Mouse (Mus musculus) lung, postnatal 0 days (tissue): ENCODE results near the gene Catspere2. TPM values are rescaled to one million over a fixed set of nuclear protein-coding genes. Genes with fewer than 3 reads are reported as not detected.
"Not testable (repeated sequence)": the region's sequence is repeated elsewhere in the genome, so short reads cannot be mapped to it uniquely, and the experiment has no call there.

Experiments used
- ATAC-seq: fragments of 200-750 bp; cut with Nextera tagmentation; 2 replicates; pipeline ENCODE4 v1.8.0; 2017; ENCODE audit warnings: moderate library complexity
- DNase-seq: peaks from one replicate; pipeline ENCODE4 v3.0.0-alpha.2; 2016; ENCODE audit warnings: low spot score
- H3K27ac ChIP-seq: fragments of 300-500 bp; sonication (generic); 2 replicates; pipeline ENCODE4 v1.5.1; 2014; ENCODE audit warnings: antibody characterized with exemption, mild to moderate bottlenecking, low read length, mixed read lengths
- H3K27me3 ChIP-seq: fragments of 300-500 bp; sonication (generic); replicated peaks from 2 replicates; pipeline ENCODE4 v1.6.1; 2014; ENCODE audit warnings: low read length, mixed read lengths; ENCODE audit not compliant: insufficient read depth
- H3K36me3 ChIP-seq: fragments of 300-500 bp; sonication (generic); 2 replicates; pipeline ENCODE4 v1.6.1; 2014; ENCODE audit warnings: low read length, mixed read lengths; ENCODE audit not compliant: insufficient read depth
- H3K4me1 ChIP-seq: fragments of 300-500 bp; sonication (generic); 2 replicates; pipeline ENCODE4 v1.6.1; 2014; ENCODE audit warnings: antibody characterized with exemption, low read depth, low read length, mixed read lengths; ENCODE audit not compliant: insufficient read depth
- H3K4me2 ChIP-seq: fragments of 300-500 bp; sonication (generic); replicated peaks from 2 replicates; pipeline ENCODE4 v1.6.1; 2014; ENCODE audit warnings: low read depth, mild to moderate bottlenecking, low read length, moderate library complexity, mixed read lengths
- H3K4me3 ChIP-seq: fragments of 300-500 bp; sonication (generic); 2 replicates; pipeline ENCODE4 v1.5.1; 2014; ENCODE audit warnings: low read depth, low read length
- H3K9ac ChIP-seq: fragments of 300-500 bp; sonication (generic); replicated peaks from 2 replicates; pipeline ENCODE4 v1.6.1; 2014; ENCODE audit warnings: low read depth, mild to moderate bottlenecking
- H3K9me3 ChIP-seq: fragments of 300-500 bp; sonication (generic); 2 replicates; pipeline ENCODE4 v1.6.1; 2016; ENCODE audit warnings: low read length, mixed read lengths
- CTCF ChIP-seq: IDR thresholded peaks from 2 replicates; pipeline ENCODE4 v1.5.1; 2016; ENCODE audit warnings: antibody characterized with exemption, mild to moderate bottlenecking
- EP300 ChIP-seq: IDR thresholded peaks from 2 replicates; pipeline ENCODE4 v1.6.1; 2016; ENCODE audit warnings: antibody characterized with exemption, mild to moderate bottlenecking, control low read depth
- WGBS: fragments of 180-500 bp; shearing (Covaris S2); extraction: QIAGEN DNeasy Blood & Tissue Kit; methylation state at CpG from one replicate; pipeline ENCODE4 v1.1.7; 2014; 5-methylcytosine and 5-hydroxymethylcytosine counted together
- polyA plus RNA-seq: library from polyadenylated mRNA; unstranded; fragments of >200 nt; fragmentation: Nextera tagmentation; extraction: Ambion mirVana; gene quantifications from 2 replicates; pipeline ENCODE4 v1.2.1, GENCODE M21; 2015

Catspere2 gene
- polyA plus RNA-seq, 1 experiment from 2014 or later = 1.9 TPM

DNA sequence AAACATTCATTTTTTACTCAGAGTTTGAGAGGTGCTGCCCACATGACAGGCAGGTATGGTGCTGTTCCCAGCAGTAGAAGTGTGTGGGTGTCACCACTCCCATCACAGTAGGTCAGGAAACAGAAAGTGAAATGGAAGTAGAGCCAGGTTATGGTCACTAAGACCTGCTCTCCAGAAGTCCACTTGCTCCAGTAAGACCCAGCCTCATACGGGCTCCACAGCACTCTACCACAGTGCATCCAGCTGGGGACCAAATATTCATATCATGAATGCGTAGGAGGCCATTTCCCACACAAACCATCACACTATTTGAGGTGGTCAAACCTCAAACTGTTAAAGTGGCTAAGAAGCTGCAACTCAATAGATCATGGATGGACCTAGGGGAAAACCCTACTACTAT is 199.0 kb downstream of the Catspere2 start:
- Histone ChIP-seq H3K9me3 (no peaks in the 10 kb centered on the region), H3K27me3 (no peaks in the 10 kb centered on the region), H3K4me1 (no peaks in the 10 kb centered on the region), H3K27ac (no peak overlapping the region), H3K4me2 (no peak overlapping the region), H3K9ac (no peak overlapping the region), H3K36me3 (no peaks in the 10 kb centered on the region), H3K4me3 (no peak overlapping the region)
- DNase-seq = no peak
- 86% methylated on average over 2 of the region's 2 CpGs for WGBS
- TF ChIP-seq CTCF (no peak), EP300 (no peak)
- no peak for ATAC-seq

DNA sequence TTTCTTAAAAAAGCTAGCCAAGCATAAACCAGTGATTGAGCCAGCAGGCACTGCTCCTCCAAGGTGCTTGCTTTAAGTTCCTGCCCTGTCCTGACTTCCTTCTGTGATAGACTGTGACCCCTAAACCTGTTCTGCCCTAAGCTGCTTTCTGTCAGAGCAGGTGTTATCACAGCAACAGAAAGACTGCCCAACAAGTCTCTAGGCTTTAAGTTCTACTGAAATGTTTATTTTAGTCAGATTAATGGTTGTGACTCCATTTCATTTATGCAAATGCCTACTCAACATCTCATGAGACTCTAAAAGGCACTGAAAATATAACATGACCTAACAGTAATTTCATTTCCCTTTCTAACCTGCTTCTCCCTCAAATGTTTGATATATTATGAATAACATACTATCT is 202.4 kb downstream of the Catspere2 start:
- Histone ChIP-seq H3K9ac (no peak overlapping the region), H3K27me3 (no peaks in the 10 kb centered on the region), H3K27ac (no peak overlapping the region), H3K9me3 (no peaks in the 10 kb centered on the region), H3K4me2 (no peak overlapping the region), H3K4me1 (no peaks in the 10 kb centered on the region; the same call in 1 of the 2 replicates), H3K4me3 (no peak overlapping the region), H3K36me3 (no peaks in the 10 kb centered on the region)
- ATAC-seq (no peak), DNase-seq (peak; percentile 2)
- TF ChIP-seq CTCF (no peak), EP300 (no peak)

DNA sequence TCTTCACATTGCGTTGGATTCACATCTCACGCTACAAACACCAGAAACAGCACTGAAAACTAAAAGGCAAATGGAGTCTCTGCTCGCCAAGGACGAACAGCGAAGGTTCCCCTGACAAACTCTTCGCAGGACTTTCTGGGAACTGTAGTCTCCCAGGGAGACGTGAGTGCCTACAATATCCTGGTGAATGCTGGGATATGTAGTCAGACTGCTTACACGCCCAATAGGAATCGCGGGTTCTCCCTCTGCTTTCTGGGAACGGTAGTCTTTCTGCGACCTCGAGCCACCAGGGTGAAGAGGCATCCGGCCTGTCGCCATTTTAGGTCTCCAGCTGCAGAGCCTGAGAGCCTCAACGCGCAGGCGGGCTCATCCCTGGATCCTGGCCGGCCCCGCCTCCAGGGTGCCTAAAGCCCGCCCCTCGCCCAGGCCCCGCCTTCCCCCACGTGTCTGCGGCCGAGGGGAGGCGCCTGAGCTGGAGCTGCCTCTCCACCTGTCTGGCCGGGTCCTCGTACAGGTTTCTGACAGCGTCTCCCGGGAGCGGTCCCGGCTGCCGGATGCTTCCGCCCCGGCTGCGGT is 204.1 kb downstream of the Catspere2 start, which contains the start of gene Desi2:
Gene Desi2 (plus strand): TSS at position 202 of the 576 bp plus-strand sequence.
- DNase-seq = peak; percentile 99
- not testable (repeated sequence) for H3K4me1 ChIP-seq, H3K9me3 ChIP-seq, H3K27me3 ChIP-seq, H3K36me3 ChIP-seq
- Histone ChIP-seq H3K4me3 (peak within 1 kb of the TSS; percentile 56), H3K27ac (peak within 1 kb of the TSS; percentile 43; the same call in 1 of the 2 replicates), H3K9ac (peak within 1 kb of the TSS; percentile 37), H3K4me2 (peak within 1 kb of the TSS; percentile 58)
- 2% methylated on average over 30 of the region's 37 CpGs for WGBS
- peak; percentile 99 for ATAC-seq

DNA sequence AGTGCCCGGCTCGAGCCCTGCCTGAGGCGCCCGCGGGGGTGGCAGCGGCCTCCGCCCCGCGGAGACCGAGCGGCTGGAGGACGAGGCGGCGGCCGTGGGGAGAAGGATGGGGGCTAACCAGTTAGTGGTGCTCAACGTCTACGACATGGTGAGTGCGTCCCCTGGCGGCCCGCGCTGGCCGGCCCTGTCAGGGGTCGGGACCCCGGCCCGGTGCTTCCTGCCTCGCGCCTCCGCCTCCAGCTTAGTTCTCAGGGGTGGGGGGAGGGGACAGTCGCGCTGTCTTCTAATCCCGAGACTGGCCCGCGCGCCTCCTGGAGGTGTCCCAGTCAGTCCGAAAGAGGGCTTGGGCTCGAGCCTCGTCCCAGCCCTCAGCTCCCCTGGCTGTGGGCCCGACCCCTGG is 204.6 kb downstream of the Catspere2 start:
- H3K36me3 ChIP-seq, DNase-seq, H3K27me3 ChIP-seq, H3K4me1 ChIP-seq, H3K9me3 ChIP-seq: not testable (repeated sequence)
- peak; percentile 50 for ATAC-seq
- Histone ChIP-seq H3K4me3 (peak overlapping the region; percentile 56), H3K4me2 (peak overlapping the region; percentile 55), H3K27ac (0 out of 2 replicates have a peak overlapping the region, but pooled peaks have one; percentile 43), H3K9ac (0 out of 2 replicates have a peak overlapping the region, but pooled peaks have one; percentile 32)
- WGBS = under 1% methylated on average over 16 of the region's 38 CpGs
- peak; percentile 56 for TF ChIP-seq CTCF

DNA sequence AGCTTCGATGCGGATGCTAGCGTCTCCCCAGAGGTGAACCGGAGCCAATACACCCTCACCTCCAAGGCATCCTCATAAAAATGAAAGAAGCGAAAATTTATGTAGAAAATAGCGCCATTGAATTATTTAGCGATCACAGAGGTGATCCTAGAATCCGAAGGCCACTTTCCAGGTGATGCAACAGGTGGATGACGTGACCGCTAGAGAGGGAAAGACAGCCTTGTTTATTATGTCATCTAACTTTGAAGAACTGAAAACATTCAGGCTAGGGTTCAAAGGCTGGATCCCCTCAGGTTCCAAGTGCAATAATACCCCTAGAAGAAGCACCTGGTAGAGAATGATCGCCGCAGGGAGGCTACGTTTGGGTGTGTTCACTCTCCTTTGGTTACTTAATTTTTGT is 205.2 kb downstream of the Catspere2 start:
- ATAC-seq (no peak), DNase-seq (peak; percentile 62)
- H3K27me3 ChIP-seq = no peaks in the 10 kb centered on the region
- peak overlapping the region; percentile 58 for H3K4me2 ChIP-seq
- 6% methylated on average over 13 of the region's 13 CpGs for WGBS
- no peaks in the 10 kb centered on the region for H3K36me3 ChIP-seq
- peak overlapping the region; percentile 10; the same call in 1 of the 2 replicates for H3K27ac ChIP-seq
- TF ChIP-seq CTCF = no peak
- no peak for TF ChIP-seq EP300
- peak overlapping the region; percentile 36; the same call in 1 of the 2 replicates for H3K9ac ChIP-seq
- no peaks in the 10 kb centered on the region; the same call in 1 of the 2 replicates for H3K4me1 ChIP-seq
- peak overlapping the region; percentile 35 for H3K4me3 ChIP-seq
- no peaks in the 10 kb centered on the region for H3K9me3 ChIP-seq

DNA sequence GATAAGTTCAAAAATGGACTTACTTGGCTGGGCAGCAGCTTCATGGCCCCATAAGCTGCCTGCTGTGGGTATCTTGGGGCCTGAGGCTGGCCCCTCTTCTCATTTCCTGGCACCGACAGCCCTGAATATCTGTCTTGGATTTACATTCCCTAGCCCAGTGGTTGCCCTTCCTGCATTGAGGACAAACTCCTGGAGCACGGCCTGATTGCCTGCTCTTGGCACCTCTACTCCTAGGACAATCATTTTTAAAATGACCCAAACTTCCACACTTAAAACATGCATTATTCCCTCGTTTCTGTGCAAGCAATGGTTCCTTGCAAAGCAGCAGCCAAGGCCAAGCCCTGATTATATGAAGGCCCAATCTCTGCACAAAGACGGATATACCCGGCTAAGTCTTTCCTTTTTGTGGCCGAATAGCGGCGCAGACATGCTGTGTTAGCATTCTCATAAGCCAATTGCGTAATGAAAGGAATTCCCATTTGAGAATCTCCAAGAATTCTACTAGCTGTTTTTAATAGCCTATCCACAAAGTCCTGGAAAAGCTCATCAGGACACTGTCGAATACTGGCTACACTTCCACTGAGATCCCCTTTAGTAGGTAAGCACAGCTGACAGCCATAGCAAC is 222.6 kb downstream of the Catspere2 start:
- no peaks in the 10 kb centered on the region for H3K36me3 ChIP-seq
- no peak overlapping the region for H3K4me2 ChIP-seq
- H3K27me3 ChIP-seq = no peaks in the 10 kb centered on the region
- H3K9me3 ChIP-seq = no peaks in the 10 kb centered on the region
- H3K4me1 ChIP-seq = no peaks in the 10 kb centered on the region
- no peak overlapping the region for H3K27ac ChIP-seq
- H3K9ac ChIP-seq = no peak overlapping the region
- TF ChIP-seq CTCF = peak; percentile 12; the same call in 1 of the 2 replicates
- TF ChIP-seq EP300 = no peak
- WGBS = 55% methylated on average over 10 of the region's 10 CpGs
- no peak overlapping the region for H3K4me3 ChIP-seq
- DNase-seq = peak; percentile 68
- ATAC-seq = no peak

DNA sequence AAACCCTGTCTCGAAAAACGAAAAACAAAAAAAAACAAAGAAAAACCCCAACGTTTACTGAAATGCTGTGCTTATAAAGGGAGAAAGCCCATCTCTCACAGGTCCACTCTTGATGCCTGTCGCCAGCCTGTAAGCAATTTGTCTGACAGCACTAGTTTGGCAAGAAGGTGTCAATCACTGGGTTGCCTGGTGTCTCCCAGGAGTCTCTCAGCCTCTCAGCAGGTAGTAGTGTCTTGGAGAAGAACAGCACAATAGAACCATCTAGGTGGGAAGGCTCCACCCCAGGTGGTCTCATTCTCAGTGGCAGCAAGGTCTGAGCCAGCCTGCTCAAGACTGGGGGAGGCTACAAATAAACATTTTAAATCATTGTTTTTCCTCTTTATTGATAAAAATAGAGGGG is 224.6 kb downstream of the Catspere2 start:
- H3K27ac ChIP-seq, H3K27me3 ChIP-seq, ATAC-seq, H3K4me3 ChIP-seq, H3K9me3 ChIP-seq, H3K9ac ChIP-seq, H3K4me2 ChIP-seq, H3K4me1 ChIP-seq, DNase-seq, H3K36me3 ChIP-seq: not testable (repeated sequence)
- WGBS = 91% methylated on average over 4 of the region's 4 CpGs
